Mouse (Mus musculus) ES-E14 (cell line): ENCODE data around the gene Bmp10. TPM values are rescaled to one million over a fixed set of nuclear protein-coding genes. Genes with fewer than 3 reads are reported as not detected.

ENCODE experiments used
- DNase-seq: peaks from one replicate; pipeline ENCODE4 v3.0.0-alpha.2; 2013; ENCODE audit warnings: low read depth, low spot score
- H3K27ac ChIP-seq: 2 replicates; pipeline ENCODE4 v1.5.1; 2012; ENCODE audit warnings: low read depth, mild to moderate bottlenecking, low read length, moderate library complexity, mixed read lengths; ENCODE audit not compliant: poor library complexity, insufficient read depth, severe bottlenecking
- H3K36me3 ChIP-seq: 2 replicates; pipeline ENCODE4 v1.6.1; 2012; ENCODE audit warnings: mild to moderate bottlenecking, low read length, moderate library complexity, mixed read lengths; ENCODE audit not compliant: control insufficient read depth, poor library complexity, insufficient read depth, severe bottlenecking
- H3K4me1 ChIP-seq, 2 experiments: fragments of 150-350 bp in 1 of 2; sonication (generic) in 1 of 2; 2 replicates each; pipeline ENCODE4 v1.6.1; 2012; ENCODE audit warnings: low read length in 2 of 2, mild to moderate bottlenecking in 1 of 2, mixed read lengths in 1 of 2; ENCODE audit not compliant: control insufficient read depth in 2 of 2, insufficient read depth in 2 of 2, poor library complexity in 1 of 2
- H3K4me3 ChIP-seq, 2 experiments: fragments of 150-350 bp in 1 of 2; sonication (generic) in 1 of 2; 2 replicates each; pipeline ENCODE4 v1.5.1; 2012; ENCODE audit warnings: low read length in 2 of 2, low read depth in 1 of 2, mild to moderate bottlenecking in 1 of 2, mixed read lengths in 1 of 2; ENCODE audit not compliant: insufficient read depth in 1 of 2, poor library complexity in 1 of 2, severe bottlenecking in 1 of 2
- H3K9ac ChIP-seq: 2 replicates; pipeline ENCODE4 v1.6.1; 2012; ENCODE audit warnings: low read depth, mild to moderate bottlenecking, low read length, mixed read lengths; ENCODE audit not compliant: poor library complexity, insufficient read depth, severe bottlenecking
- H3K9me3 ChIP-seq: fragments of 150-350 bp; sonication (generic); 2 replicates; pipeline ENCODE4 v1.6.1; 2012; ENCODE audit warnings: low read depth, mild to moderate bottlenecking, low read length; ENCODE audit not compliant: control insufficient read depth, insufficient read depth
- CHD2 ChIP-seq: IDR thresholded peaks from 2 replicates; pipeline ENCODE4 v1.6.1; 2014; ENCODE audit warnings: mild to moderate bottlenecking, low read depth, low read length, inconsistent platforms
- HCFC1 ChIP-seq: IDR thresholded peaks from 2 replicates; pipeline ENCODE4 v1.6.1; 2012; ENCODE audit warnings: low read length, inconsistent platforms, borderline replicate concordance; ENCODE audit not compliant: insufficient read depth
- MAFK ChIP-seq: IDR thresholded peaks from 2 replicates; pipeline ENCODE4 v1.6.1; 2014; ENCODE audit warnings: mild to moderate bottlenecking, low read depth, low read length, inconsistent platforms; ENCODE audit not compliant: insufficient read depth
- ZC3H11A ChIP-seq: IDR thresholded peaks from 2 replicates; pipeline ENCODE4 v1.6.1; 2012; ENCODE audit warnings: low read depth, mild to moderate bottlenecking, inconsistent platforms, low read length, borderline replicate concordance
- ZNF384 ChIP-seq: IDR thresholded peaks from 2 replicates; pipeline ENCODE4 v1.6.1; 2012; ENCODE audit warnings: low read depth, low read length, inconsistent platforms
- in situ Hi-C, 2 experiments: fragments of 600-800 bp; cut with MboI; formaldehyde crosslinking; loops; one replicate each; pipeline ENCODE4 v1.15.1; 2025; ENCODE audit warnings: low sequenced_read_pairs in 2 of 2, inconsistent platforms in 1 of 2; ENCODE audit not compliant: unreplicated experiment in 2 of 2
- total RNA-seq: library from RNA; depleted of rRNA; stranded (reverse); fragments of 300-350 nt; gene quantifications from 2 replicates; pipeline ENCODE4 v1.2.3, GENCODE M21; 2012; rRNA removed

Gene Bmp10
- total RNA-seq: not detected in 2 replicates

GRCm38 (mm10) chr6:87428487-87429044 lies at the start of gene Bmp10:
TSS of gene Bmp10 (plus strand) at chr6:87428994.
- Histone ChIP-seq H3K4me3 (no peak within 1 kb of the TSS), H3K27ac (no peak within 1 kb of the TSS), H3K36me3 (no peaks in the 10 kb centered on the region), H3K9me3 (no peaks in the 10 kb centered on the region), H3K9ac (no peak within 1 kb of the TSS), H3K4me1 (no peaks in the 10 kb centered on the region)
- in situ Hi-C loops: no loop called here
- DNase-seq: no peak
- no peak for TF ChIP-seq ZC3H11A
- TF ChIP-seq HCFC1: no peak
- TF ChIP-seq ZNF384: no peak
- TF ChIP-seq MAFK: no peak
- TF ChIP-seq CHD2: no peak

- Histone ChIP-seq H3K36me3 (no peaks in the 10 kb centered on the region), H3K9ac (0 out of 2 replicates have a peak overlapping the region, but pooled peaks have one; percentile 46), H3K4me3 (peak overlapping the region; percentile 48 to 67), H3K9me3 (no peaks in the 10 kb centered on the region), H3K4me1 (no peaks in the 10 kb centered on the region), H3K27ac (no peak overlapping the region)
- DNase-seq: peak; percentile 34
- no peak for TF ChIP-seq MAFK
- TF ChIP-seq ZC3H11A: no peak
- TF ChIP-seq HCFC1: no peak
- no peak for TF ChIP-seq CHD2
- TF ChIP-seq ZNF384: no peak
- in situ Hi-C loops: no loop called here
Measured at GRCm38 (mm10) chr6:87383926-87384691, 44.7 kb upstream of the Bmp10 start.

DNA sequence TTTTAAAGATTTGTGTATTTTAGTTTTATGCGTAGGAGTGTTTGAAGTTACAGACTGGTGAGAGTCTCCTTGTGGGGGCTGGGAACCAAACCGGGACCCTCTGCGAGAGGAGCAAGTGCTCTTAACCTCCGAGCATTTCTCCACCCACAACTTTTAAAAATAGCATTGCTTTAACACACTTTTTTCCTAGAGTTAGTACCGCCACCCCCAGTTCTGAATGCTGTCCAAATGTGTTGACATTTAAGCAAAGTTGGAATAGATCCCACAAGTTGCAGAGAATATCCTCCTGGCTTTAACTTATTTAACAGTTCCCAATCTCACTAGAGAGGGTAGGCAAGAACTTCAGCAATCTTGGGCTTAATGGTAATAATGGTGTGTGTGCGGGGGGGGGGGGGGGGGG lies 44.0 kb upstream of the Bmp10 start:
- Histone ChIP-seq H3K36me3 (no peaks in the 10 kb centered on the region), H3K9me3 (no peaks in the 10 kb centered on the region), H3K27ac (no peak overlapping the region), H3K4me1 (no peaks in the 10 kb centered on the region), H3K4me3 (peak overlapping the region in 1 of 2 experiments; percentile 67; a peak in 2 of 4 replicates), H3K9ac (no peak overlapping the region)
- TF ChIP-seq MAFK (no peak), ZC3H11A (no peak), HCFC1 (no peak), ZNF384 (no peak), CHD2 (no peak)
- in situ Hi-C loops: no loop called here
- no peak for DNase-seq

DNA sequence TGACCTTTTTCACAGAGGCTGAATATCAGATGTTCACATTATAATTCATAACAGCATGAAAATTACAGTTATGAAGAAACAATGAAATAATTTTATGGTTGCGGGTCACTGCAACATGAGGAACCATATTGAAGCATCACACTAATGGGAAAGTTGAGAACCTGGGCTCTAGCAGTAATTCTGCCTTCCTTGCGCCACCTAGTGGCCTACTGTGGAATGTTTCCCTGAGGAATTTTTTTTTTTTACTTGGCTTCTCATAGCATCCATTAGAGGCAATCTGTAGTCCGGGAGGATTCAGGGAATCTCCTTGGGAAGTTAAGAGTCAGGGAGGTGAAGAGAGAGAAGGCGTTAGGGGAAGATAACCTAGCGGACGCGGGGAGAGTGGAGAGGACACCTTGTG lies 42.6 kb upstream of the Bmp10 start:
- Histone ChIP-seq H3K9me3 (no peaks in the 10 kb centered on the region), H3K36me3 (no peaks in the 10 kb centered on the region), H3K27ac (no peak overlapping the region), H3K4me1 (no peaks in the 10 kb centered on the region), H3K9ac (no peak overlapping the region), H3K4me3 (no peak overlapping the region)
- in situ Hi-C loops: no loop called here
- TF ChIP-seq ZNF384: peak; percentile 98
- TF ChIP-seq MAFK: 0 out of 2 replicates have a peak, but pooled peaks have one; percentile 17
- TF ChIP-seq CHD2: no peak
- no peak for TF ChIP-seq ZC3H11A
- no peak for TF ChIP-seq HCFC1
- DNase-seq: peak; percentile 72
